Mouse (Mus musculus) kidney, postnatal 0 days (tissue): Measurements from ENCODE around the gene Icam5. TPM values are rescaled to one million over a fixed set of nuclear protein-coding genes. Genes with fewer than 3 reads are reported as not detected.
A peak's percentile ranks its signal among the peaks of the same experiment; 100 is the strongest.

Experiments used
- ATAC-seq: fragments of 200-750 bp; cut with Nextera tagmentation; replicated peaks from 2 replicates; pipeline ENCODE4 v1.8.0; 2017; ENCODE audit warnings: low read depth, moderate number of reproducible peaks, moderate TSS enrichment, moderate library complexity; ENCODE audit not compliant: low FRiP score
- DNase-seq: peaks from one replicate; pipeline ENCODE4 v3.0.0-alpha.2; 2016; ENCODE audit warnings: low spot score
- H3K27ac ChIP-seq: fragments of 300-500 bp; sonication (generic); 2 replicates; pipeline ENCODE4 v1.5.1; 2014; ENCODE audit warnings: mild to moderate bottlenecking
- H3K27me3 ChIP-seq: fragments of 300-500 bp; sonication (generic); 2 replicates; pipeline ENCODE4 v1.6.1; 2014; ENCODE audit warnings: low read length, mixed read lengths; ENCODE audit not compliant: insufficient read depth
- H3K36me3 ChIP-seq: fragments of 300-500 bp; sonication (generic); 2 replicates; pipeline ENCODE4 v1.6.1; 2014; ENCODE audit warnings: low read length, mixed read lengths; ENCODE audit not compliant: insufficient read depth
- H3K4me1 ChIP-seq: fragments of 300-500 bp; sonication (generic); replicated peaks from 2 replicates; pipeline ENCODE4 v1.6.1; 2014; ENCODE audit warnings: antibody characterized with exemption, low read length, mixed read lengths; ENCODE audit not compliant: insufficient read depth
- H3K4me2 ChIP-seq: fragments of 300-500 bp; sonication (generic); 2 replicates; pipeline ENCODE4 v1.6.1; 2014; ENCODE audit warnings: mild to moderate bottlenecking, low read length, moderate library complexity, mixed read lengths
- H3K4me3 ChIP-seq: fragments of 300-500 bp; sonication (generic); replicated peaks from 2 replicates; pipeline ENCODE4 v1.5.1; 2014; ENCODE audit warnings: low read depth, low read length
- H3K9ac ChIP-seq: fragments of 300-500 bp; sonication (generic); 2 replicates; pipeline ENCODE4 v1.6.1; 2014; ENCODE audit warnings: low read depth, low read length
- H3K9me3 ChIP-seq: fragments of 300-500 bp; sonication (generic); replicated peaks from 2 replicates; pipeline ENCODE4 v1.6.1; 2016; ENCODE audit warnings: low read length, inconsistent platforms, mixed read lengths
- CTCF ChIP-seq: IDR thresholded peaks from 2 replicates; pipeline ENCODE4 v1.5.1; 2016; ENCODE audit warnings: antibody characterized with exemption, low read depth, mild to moderate bottlenecking, moderate library complexity
- WGBS: fragments of 180-500 bp; shearing (Covaris S2); extraction: QIAGEN DNeasy Blood & Tissue Kit; methylation state at CpG from one replicate; pipeline ENCODE4 v1.1.7; 2014; 5-methylcytosine and 5-hydroxymethylcytosine counted together
- polyA plus RNA-seq: library from polyadenylated mRNA; unstranded; fragments of >200 nt; fragmentation: Nextera tagmentation; extraction: Ambion mirVana; gene quantifications from 2 replicates; pipeline ENCODE4 v1.2.1, GENCODE M21; 2015

Gene Icam5
- 0.21 and 0.27 TPM in 2 replicates for polyA plus RNA-seq

DNA sequence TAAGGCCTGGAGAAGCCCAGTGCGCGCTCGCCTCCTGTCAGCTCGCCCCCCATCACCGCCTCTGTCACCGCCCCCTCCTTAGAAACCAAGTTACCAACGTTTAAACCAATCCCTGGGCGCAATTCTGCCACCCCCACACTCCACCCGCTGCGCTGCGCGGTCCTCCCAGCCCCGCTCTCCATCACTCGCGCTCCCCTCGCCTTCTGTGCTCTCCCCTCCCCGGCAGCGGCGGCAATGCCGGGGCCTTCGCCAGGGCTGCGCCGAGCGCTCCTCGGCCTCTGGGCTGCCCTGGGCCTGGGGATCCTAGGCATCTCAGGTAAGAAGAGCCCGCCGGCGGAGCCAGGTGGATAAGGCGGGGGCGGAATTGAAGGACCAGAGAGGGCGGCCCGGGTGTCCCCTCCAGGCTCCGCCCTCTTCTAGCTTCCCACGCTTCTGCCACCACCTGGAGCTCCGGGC is at the start of gene Icam5:
Gene Icam5, plus strand, starts transcription at position 178 of the 456 bp plus-strand sequence.
- no peak within 1 kb of the TSS for H3K27ac ChIP-seq
- peaks cover 29% of the 10 kb centered on the region for H3K4me1 ChIP-seq
- H3K9me3 ChIP-seq = no peaks in the 10 kb centered on the region
- H3K9ac ChIP-seq = peak within 1 kb of the TSS; percentile 24
- no peaks in the 10 kb centered on the region for H3K36me3 ChIP-seq
- DNase-seq (no peak), ATAC-seq (no peak)
- peak within 1 kb of the TSS; percentile 44 for H3K4me3 ChIP-seq
- no peak for TF ChIP-seq CTCF
- H3K4me2 ChIP-seq = peak within 1 kb of the TSS; percentile 93
- H3K27me3 ChIP-seq = peaks cover 40% of the 10 kb centered on the region
- WGBS = under 1% methylated on average over 33 of the region's 35 CpGs

DNA sequence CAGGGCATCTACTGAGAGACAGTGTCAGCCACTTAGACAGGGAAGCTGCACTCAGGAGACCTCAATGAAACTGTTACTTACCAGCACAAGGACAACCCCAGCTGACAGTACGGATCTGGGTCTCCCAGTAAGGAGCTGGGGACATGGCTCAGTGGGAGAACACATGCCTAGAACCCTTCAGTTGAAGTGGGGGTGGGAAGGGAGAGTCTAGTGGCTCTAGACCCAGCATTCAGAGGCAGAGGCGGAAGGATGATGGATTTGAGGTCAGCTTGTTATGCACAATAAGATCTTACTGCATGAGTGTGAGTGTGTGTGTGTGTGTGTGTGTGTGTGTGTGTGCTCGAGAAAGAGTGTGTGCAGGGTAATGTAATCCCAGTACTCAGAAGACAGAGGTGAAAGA is 49.7 kb upstream of the Icam5 start:
- Histone ChIP-seq H3K27ac (no peak overlapping the region), H3K9ac (no peak overlapping the region), H3K4me3 (no peak overlapping the region), H3K27me3 (no peaks in the 10 kb centered on the region), H3K4me2 (no peak overlapping the region), H3K36me3 (no peaks in the 10 kb centered on the region), H3K4me1 (peaks cover 4% of the 10 kb centered on the region; the same call in 1 of the 2 replicates), H3K9me3 (no peaks in the 10 kb centered on the region)
- TF ChIP-seq CTCF = no peak
- DNase-seq (no peak), ATAC-seq (no peak)
- 67% methylated on average over 3 of the region's 3 CpGs for WGBS

DNA sequence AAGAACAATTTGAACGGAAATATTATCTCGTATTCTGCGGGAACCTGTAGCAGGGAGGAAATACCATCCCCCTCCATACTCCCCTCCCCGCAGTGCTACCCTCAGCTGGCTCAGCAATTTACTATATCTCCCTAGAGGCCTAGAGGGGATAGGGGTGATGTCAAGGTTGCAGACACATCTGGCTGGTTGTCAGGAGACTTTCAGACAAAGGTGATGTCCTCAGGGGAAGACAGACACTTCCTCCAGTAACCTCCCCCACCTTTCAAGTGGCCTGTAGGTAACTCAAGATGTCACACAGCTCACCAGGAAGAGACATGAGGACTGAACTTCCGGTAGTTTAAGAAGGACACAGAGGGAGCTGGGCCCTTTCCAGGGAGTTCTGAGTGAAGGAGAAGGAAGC is 48.7 kb upstream of the Icam5 start:
- 0 out of 2 replicates have a peak, but pooled peaks cover 4% of the 10 kb centered on the region for H3K4me1 ChIP-seq
- no peak overlapping the region for H3K4me3 ChIP-seq
- H3K27me3 ChIP-seq = no peaks in the 10 kb centered on the region
- 7% methylated on average over 5 of the region's 5 CpGs for WGBS
- ATAC-seq = no peak
- H3K36me3 ChIP-seq = no peaks in the 10 kb centered on the region
- no peak overlapping the region for H3K4me2 ChIP-seq
- DNase-seq = no peak
- no peak overlapping the region for H3K9ac ChIP-seq
- H3K9me3 ChIP-seq = no peaks in the 10 kb centered on the region
- no peak for TF ChIP-seq CTCF
- H3K27ac ChIP-seq = no peak overlapping the region

DNA sequence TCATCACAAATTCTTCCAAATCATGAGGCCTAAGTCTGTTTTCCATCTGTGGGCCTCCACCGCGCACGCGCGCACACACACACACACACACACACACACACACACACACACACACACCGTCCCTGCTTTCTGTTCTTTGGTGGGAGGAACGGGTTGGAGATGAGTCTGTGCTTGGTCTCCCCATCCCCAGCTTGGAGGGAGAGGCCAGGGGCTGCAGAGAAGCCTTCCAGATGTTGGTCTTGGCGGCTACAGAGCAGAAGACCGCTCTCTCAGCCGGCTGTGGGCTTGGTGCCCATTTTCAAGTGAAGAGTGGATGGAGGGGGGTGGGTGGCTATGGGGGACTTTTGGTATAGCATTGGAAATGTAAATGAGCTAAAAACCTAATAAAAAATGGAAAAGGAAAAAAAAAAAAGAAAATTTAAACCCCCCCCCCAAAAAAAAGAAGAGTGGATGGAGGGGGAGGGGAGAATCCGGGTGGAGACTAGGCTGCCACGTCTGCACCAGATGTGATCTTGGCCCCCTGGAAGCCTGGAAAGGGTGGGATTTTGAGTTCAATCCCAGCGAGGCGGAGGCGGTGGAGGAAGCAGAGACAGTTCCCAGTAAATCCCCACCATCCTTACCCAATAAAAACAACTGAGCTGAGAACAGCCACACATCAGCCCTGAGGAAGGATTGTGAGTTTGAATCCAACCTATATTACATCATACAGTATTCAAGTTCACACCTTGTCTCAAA is 44.8 kb upstream of the Icam5 start:
- no peak for ATAC-seq
- Histone ChIP-seq H3K4me2 (no peak overlapping the region), H3K4me1 (0 out of 2 replicates have a peak, but pooled peaks cover 7% of the 10 kb centered on the region), H3K4me3 (no peak overlapping the region), H3K36me3 (no peaks in the 10 kb centered on the region), H3K27me3 (no peaks in the 10 kb centered on the region), H3K9me3 (no peaks in the 10 kb centered on the region), H3K9ac (no peak overlapping the region), H3K27ac (no peak overlapping the region)
- WGBS = 53% methylated on average over 15 of the region's 15 CpGs
- peak; percentile 82 for DNase-seq
- no peak for TF ChIP-seq CTCF

DNA sequence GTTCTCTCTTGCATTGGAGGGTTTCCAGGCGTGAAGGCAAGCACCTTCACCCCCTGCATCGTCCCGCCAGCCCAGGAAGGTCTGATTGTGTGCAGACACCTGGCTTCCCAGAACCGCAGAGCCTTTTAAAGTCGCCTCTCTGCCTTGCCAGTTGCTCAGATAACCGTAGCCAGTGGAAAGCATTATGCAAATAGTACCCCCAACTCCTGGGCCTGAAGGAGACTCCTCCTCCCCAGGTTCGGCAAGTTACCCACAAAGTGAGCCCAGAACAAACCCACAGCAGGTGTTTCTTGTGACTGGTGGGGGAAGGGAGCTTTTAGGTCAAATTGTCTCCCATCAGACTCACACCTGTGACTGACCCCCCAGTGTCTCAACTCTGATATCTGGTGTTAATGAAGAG is 43.9 kb upstream of the Icam5 start:
- no peak for ATAC-seq
- Histone ChIP-seq H3K27ac (no peak overlapping the region), H3K4me1 (0 out of 2 replicates have a peak, but pooled peaks cover 7% of the 10 kb centered on the region), H3K27me3 (no peaks in the 10 kb centered on the region), H3K4me3 (no peak overlapping the region), H3K36me3 (no peaks in the 10 kb centered on the region), H3K4me2 (no peak overlapping the region), H3K9me3 (no peaks in the 10 kb centered on the region), H3K9ac (no peak overlapping the region)
- 23% methylated on average over 7 of the region's 7 CpGs for WGBS
- no peak for DNase-seq
- no peak for TF ChIP-seq CTCF

DNA sequence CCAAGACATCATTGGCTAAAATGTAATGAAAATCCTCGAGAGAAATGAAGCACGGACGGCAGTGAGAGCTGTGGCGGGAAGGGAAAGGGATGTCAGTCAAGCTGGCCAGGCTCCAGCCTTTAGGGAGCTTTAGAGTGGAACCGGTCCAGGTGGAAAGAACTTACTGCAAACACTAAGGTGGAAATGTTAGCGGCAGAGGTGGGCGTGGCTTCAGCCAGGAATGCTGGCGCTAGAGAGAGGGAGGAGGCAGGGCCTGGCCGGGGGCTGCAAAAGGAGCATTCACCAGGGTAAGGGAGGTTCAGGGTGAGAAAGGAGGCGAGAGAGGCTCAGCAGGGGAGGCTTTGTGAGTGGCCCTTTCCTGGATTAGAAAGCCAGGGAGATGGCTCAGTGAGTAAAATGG is 41.0 kb upstream of the Icam5 start:
- Histone ChIP-seq H3K4me1 (0 out of 2 replicates have a peak, but pooled peaks cover 3% of the 10 kb centered on the region), H3K9me3 (no peaks in the 10 kb centered on the region), H3K36me3 (no peaks in the 10 kb centered on the region), H3K4me3 (no peak overlapping the region), H3K27ac (peak overlapping the region; percentile 5; the same call in 1 of the 2 replicates), H3K9ac (no peak overlapping the region), H3K27me3 (no peaks in the 10 kb centered on the region), H3K4me2 (peak overlapping the region; percentile 36; the same call in 1 of the 2 replicates)
- WGBS = 3% methylated on average over 10 of the region's 10 CpGs
- TF ChIP-seq CTCF = no peak
- DNase-seq (peak; percentile 66), ATAC-seq (no peak; the same call in 1 of the 2 replicates)
